Mouse (Mus musculus): ENCODE data around the gene Tsr3.
"Not testable (repeated sequence)": the region's sequence is repeated elsewhere in the genome, so short reads cannot be mapped to it uniquely, and the experiment has no call there.

Gene Tsr3

DNA sequence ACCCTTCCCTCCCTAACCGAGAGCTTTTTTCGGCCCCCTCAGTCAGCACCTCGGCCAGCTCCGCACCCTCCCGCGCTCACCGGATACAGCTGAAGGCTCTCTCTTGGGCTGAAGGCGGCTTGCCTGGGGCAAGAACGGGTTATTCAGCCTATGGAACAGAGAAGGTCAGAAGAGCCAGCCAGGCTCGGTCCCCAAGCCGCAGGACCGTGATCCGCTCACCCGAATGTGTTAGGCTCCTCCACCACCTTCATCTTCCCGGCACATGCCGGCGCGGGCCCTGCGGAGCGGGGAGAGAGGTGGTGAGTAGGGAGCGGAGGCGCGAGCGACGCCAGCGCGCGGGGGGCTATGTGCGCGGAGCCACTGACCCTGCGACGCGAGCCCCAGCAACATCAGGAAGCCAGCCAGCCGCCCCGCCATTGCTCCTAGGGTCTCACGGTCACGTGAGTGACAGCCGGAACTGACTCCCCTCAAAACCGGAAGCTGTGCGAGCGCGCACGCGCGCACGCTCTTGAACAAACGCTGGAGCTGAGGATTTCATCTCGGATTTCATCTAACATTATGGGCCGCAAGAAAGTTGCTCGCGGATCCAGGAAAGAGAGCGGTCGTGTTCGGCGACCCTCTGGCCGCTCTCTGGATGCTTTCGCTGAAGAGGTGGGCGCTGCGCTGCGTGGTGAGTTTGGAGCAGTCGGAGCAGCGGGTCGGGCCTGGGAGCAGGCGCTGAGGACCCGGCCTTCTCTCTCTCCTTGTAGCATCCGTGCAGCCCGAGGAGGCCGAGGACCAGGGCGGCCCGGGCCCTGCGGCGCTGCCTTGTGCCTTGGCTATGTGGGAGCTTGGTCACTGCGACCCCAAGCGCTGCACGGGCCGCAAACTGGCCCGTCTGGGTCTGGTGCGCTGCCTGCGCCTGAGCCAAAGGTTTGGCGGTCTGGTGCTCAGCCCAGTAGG is at the start of gene Tsr3, which contains the start of gene Gnptg:
Tsr3 (plus strand) TSS at position 476 of the 942 bp plus-strand sequence.
Gnptg (minus strand) TSS at position 430 of the 942 bp plus-strand sequence.
- peak; percentile 58 to 69 for DNase-seq (ENCODE audit: low spot score in 2 of 2)

GRCm38 (mm10) chr17:25202401-25202800 is 37.6 kb upstream of the Tsr3 start:
- no peak for DNase-seq (ENCODE audit: low spot score in 2 of 2)

DNA sequence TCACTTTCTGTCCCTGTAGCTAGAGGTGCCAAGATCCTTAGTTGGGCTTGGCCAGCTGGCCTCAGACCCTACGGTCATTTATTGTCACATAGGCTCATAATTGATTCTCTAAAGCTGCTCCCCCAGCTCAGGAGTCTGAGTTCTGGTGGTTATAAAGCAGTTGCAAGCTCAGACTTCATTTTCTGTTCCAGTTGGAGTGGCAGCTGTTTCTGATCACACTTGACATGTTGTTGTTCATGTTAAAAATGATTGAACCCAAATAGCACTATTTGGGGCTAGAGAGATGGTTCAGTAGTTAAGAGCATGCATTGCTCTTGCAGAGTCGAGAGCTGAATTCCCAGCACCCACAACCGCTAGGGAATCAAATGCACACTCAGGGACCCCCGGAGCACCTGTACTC is 30.0 kb upstream of the Tsr3 start:
- no peak for DNase-seq (ENCODE audit: low spot score in 2 of 2)

DNA sequence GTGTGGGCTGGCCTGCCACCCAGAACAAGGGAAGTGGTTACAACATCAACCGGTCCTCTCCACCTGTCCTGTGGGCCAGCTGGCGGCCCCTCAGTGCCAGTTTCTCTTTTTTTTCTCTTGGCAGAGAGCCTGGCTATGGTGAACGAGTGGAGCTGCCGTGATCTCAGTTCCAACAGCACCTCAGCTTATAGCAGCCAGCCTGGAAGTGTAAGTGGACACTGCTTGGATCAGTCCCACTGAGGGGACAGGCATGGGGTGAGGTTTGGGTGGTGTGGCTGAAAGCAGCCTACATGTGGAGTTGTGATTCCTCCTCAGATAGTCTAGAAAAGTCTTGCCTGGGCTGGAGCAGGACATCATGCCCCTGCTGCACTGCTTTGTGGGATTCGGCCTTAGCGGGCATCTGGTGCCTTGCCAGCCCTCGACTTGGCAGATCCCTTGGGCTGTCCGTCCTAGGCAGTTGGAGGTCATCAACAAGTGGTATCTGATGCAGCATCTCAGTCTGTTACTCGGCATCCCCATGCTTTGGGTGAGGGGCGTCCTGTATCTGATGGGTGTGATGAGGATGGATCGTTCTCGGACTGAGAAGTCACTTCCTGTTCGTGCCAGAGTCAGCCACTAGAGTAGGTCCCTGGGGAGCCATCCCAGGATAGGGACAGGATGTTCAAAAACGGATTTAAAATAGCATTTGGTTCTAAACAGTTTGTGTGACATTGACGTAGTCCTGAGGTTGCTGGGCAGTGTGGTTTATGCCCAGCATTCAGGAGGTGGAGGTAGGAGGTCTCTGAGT is 29.1 kb upstream of the Tsr3 start:
- no peak for DNase-seq (ENCODE audit: low spot score in 2 of 2)

DNA sequence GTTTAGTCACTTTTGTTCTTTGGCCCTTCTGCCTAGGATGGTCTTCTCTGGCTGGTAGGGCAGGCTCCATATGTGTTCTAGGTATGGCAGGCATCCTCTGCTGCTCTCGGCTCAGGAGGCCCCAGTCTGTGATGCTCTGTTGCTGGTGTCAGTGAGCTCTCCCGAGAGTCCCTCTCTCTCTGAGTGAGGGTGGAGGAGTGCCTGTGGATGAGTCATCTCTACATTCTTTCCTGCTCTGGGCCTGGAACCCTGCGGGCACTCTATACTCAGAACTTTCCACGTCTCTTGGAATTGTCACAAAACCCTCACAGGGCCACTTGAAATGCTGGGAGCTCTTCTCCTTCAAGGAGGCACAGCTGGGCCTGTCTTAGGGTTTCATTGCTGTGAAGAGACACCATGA is 28.3 kb upstream of the Tsr3 start:
- DNase-seq (ENCODE audit: low spot score in 2 of 2) = no peak

- no peak for DNase-seq (ENCODE audit: low spot score in 2 of 2)
Measured at GRCm38 (mm10) chr17:25215431-25215830, 24.5 kb upstream of the Tsr3 start.

DNA sequence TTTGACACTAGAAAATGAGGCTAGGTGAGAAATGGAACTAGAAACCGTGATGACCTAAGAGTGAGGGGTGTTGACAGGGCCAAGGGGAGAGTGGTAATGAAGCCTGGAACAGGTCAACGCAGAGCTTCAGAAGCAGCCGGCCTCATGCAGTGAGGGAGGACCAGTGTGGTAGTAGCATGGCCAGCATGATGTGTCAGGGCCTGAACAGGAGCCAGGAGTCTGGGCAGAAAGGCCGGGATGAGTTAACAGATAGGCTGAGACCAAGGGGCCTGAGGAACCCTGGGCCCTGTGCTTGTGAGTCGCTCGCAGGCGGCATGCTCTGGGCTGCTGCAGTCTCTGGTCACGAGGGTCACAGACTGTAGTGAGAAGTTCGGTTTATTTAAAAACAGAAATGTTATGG is 21.0 kb upstream of the Tsr3 start:
- no peak for DNase-seq (ENCODE audit: low spot score in 2 of 2)

GRCm38 (mm10) chr17:25219492-25220295 is 20.3 kb upstream of the Tsr3 start:
- no peak for DNase-seq (ENCODE audit: low spot score in 2 of 2)

- no peak for DNase-seq (ENCODE audit: low spot score in 2 of 2)
Measured at GRCm38 (mm10) chr17:25220746-25221145, 19.2 kb upstream of the Tsr3 start.

GRCm38 (mm10) chr17:25221821-25222503 is 18.0 kb upstream of the Tsr3 start:
- DNase-seq (ENCODE audit: low spot score in 2 of 2) = peak; percentile 48 to 56

GRCm38 (mm10) chr17:25222504-25222940 is 17.4 kb upstream of the Tsr3 start:
- not testable (repeated sequence) for DNase-seq (ENCODE audit: low spot score in 2 of 2)

GRCm38 (mm10) chr17:25222951-25223601 is 16.9 kb upstream of the Tsr3 start:
- no peak for DNase-seq (ENCODE audit: low spot score in 2 of 2)

- no peak for DNase-seq (ENCODE audit: low spot score in 2 of 2)
Measured at GRCm38 (mm10) chr17:25224586-25225222, 15.3 kb upstream of the Tsr3 start.

DNA sequence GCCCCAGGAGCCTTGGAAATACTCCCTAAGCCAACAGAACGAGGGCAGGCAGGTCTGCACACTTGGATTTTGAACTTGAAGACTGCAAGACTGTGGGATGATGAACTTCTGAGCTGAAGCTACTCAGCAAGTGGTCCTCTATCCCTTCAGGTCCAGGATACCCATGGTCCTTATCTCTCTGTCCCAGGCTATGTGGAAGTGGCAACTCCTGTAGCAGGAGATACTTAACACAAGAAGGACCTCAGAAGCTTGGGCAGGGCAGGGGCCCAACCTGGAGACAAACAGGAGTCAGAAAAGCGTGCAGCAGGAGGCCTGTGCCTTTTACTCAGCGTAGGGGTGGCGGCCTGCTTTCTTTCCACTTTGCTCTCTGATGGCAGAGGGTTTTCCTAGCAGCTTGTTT is 14.3 kb upstream of the Tsr3 start:
- DNase-seq (ENCODE audit: low spot score in 2 of 2) = no peak

GRCm38 (mm10) chr17:25227991-25228390 is 12.0 kb upstream of the Tsr3 start:
- DNase-seq (ENCODE audit: low spot score in 2 of 2) = no peak

GRCm38 (mm10) chr17:25230014-25230655 is 9.8 kb upstream of the Tsr3 start:
- not testable (repeated sequence) for DNase-seq (ENCODE audit: low spot score in 2 of 2)

- no peak for DNase-seq (ENCODE audit: low spot score in 2 of 2)
Measured at GRCm38 (mm10) chr17:25230700-25231099, 9.3 kb upstream of the Tsr3 start.

DNA sequence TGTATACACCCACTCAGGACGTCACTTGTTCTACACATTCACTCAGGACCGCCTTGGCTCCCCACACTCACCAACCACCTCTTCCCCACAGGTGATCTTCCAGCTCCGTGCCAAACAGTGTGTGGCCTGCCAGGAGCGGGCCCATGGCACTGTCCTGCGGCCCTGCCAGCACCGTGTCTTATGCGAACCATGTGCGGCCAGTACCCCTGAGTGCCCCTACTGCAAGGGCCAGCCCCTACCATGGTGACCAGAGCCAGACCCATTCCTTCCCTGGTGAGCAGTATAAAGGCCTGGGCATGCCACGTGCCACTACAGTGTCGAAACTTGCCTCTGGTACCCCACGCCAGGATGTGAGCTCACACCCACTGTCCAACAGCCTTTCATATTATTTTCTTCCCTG is 8.3 kb upstream of the Tsr3 start:
- not testable (repeated sequence) for DNase-seq (ENCODE audit: low spot score in 2 of 2)

DNA sequence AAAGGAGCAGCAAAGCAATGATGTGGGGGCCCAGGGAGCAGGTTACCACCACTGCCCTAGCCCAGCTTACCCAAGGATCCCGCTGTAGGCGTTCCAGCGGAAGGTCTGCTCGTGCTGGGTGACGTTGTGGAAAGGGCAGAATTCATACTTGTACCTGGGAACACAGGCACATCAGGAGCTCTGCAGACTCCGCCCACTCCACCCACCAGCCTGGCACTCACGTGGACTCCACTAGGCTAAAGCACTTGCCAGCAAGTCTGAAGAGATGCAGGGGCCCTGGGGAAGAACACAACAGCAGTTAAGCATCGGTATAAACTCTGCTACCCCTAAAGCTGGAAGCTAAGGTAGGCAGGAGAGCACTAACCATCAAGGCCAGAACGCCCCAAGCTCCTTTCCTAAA is 4.3 kb upstream of the Tsr3 start:
- no peak for DNase-seq (ENCODE audit: low spot score in 2 of 2)

Data from spleen, postnatal 14 days (tissue).